Mouse (Mus musculus): ENCODE data around the gene Dse.

The Dse gene

DNA sequence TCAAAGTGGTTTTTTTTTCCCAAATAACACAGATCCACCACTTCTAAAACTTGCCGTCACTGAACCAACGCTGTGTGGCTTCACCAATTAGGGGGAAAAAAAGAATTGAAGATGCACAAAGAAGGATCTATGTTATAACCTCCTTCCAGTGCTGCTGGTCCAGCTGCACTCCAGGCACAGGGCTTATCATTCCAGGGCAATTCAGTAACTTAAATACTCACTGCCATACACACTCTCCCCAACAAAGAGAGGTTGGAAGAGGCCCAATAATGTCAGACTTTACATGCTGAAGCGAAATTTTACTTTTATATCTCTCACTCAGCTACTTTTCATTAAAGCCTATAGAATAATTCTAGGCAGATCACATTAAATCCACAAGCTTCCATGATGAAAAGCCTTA lies 8.9 kb downstream of the Dse start:
- DNase-seq (ENCODE audit: low read depth, low spot score): no peak

GRCm38 (mm10) chr10:34198061-34198460 lies 9.5 kb downstream of the Dse start:
- DNase-seq (ENCODE audit: low read depth, low spot score): no peak

DNA sequence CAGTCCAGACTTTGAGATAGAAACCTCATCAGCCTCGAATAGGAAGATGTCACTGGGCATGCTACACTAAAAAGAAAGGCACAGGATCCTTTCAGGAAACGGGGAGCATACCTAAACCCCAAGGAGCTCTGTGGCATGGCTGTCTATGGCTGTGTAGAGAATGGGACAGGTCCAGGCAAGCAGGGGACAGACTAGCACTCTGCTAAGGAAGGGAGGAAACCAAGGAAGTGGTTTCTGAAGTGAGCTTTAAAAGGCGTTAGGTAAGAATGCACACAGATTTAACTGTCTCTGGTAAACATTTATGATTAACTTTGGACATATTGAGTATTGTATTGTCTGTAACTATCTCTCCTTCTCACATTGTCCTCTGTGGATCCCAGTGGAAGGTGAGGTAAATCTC lies 10.2 kb downstream of the Dse start:
- DNase-seq (ENCODE audit: low read depth, low spot score): no peak

DNA sequence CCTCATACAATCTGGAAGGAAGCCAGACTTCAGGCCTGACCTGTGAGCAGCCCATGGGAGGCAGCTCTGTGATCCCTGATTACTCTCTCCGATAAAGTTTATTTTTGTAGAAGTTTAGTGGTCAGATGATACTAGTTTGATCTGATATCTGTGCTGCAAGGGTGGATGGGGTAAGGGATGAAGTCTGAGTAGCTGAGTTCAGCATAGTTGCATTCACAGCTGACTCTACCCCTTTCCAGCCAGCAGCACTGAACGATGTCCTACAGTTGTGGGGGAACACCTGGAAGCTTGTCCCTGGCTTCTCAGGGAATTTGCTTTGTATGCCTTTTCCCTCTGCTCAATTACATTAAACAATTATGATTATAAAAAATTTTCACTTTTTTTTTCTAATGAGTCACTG lies 12.6 kb downstream of the Dse start:
- no peak for DNase-seq (ENCODE audit: low read depth, low spot score)

GRCm38 (mm10) chr10:34194503-34194902 lies 13.0 kb downstream of the Dse start:
- no peak for DNase-seq (ENCODE audit: low read depth, low spot score)

DNA sequence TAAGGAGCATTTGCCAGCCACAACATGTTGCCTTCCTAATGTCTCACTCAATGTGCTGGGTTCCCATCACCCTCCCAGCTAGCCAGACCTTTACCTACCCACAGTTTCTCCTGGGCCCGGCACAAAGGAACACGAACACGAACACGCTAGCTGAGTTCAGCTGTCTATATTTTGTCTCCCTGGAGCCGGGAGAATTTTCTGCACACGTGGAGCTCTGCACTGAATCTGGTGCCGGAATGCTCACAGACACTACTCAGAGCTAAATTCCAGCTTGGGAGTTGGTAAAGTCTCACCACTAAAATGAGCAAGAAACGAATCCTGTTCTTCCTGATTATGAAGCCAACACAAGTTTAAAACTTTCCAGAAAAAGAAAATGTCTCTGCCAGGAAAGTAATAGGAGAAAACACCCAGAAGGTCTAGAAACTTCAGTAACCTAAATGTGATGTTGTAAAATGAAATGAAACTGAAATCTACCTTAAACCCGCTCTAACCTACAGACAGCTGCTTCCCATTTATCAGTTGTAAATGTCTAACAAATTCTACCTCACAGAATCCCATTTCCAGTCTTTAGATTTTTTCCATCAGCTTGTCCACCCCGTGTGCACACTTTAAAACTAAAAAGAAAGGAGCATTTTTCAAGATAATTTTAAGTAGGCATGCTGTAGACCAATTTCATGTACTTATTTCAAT lies 20.8 kb downstream of the Dse start:
- DNase-seq (ENCODE audit: low read depth, low spot score): no peak

GRCm38 (mm10) chr10:34185556-34185955 lies 22.0 kb downstream of the Dse start:
- DNase-seq (ENCODE audit: low read depth, low spot score): no peak

DNA sequence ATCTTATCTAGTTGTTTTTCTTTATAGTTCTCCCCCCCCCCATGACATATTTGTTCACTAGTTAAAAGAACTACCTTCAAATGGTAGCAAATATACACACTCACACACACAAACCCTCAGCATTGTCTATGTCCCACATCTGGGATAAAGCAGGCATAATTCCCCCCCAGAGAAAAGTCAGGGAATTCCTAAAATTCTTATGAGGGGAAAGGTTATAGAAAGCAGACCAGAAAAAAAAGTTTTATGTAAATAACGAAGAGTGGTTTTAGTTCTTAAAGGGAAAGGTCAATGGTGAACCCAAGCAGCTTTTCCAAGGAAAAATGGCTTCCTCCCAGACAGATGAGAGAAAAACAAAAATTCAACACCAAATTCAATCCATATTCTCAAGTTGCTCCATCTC lies 22.6 kb downstream of the Dse start:
- no peak for DNase-seq (ENCODE audit: low read depth, low spot score)

DNA sequence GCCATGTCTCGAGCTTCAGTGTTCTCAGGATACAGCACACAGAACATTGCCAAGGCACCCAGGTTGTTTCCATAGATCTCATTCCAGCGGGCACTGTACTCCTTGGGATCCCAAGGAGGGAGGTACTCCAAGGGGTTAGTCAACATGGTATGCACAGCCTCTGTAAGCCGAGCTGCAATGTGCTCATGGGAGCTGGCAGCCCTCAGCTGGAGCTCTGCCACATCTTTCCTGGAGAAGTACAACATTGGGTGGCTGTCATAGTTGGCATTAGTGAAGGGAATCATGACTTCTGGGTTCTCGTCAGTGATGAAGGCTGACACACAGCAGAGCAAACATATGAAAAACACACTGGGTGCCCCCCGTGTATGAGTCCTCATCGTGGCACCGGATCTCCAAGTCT lies 23.8 kb downstream of the Dse start:
- DNase-seq (ENCODE audit: low read depth, low spot score): no peak

- DNase-seq (ENCODE audit: low read depth, low spot score): no peak
These were observed 31.5 kb downstream of the Dse start for GRCm38 (mm10) chr10:34175870-34176606.

- no peak for DNase-seq (ENCODE audit: low read depth, low spot score)
These were observed 34.7 kb downstream of the Dse start for GRCm38 (mm10) chr10:34172663-34173282.

DNA sequence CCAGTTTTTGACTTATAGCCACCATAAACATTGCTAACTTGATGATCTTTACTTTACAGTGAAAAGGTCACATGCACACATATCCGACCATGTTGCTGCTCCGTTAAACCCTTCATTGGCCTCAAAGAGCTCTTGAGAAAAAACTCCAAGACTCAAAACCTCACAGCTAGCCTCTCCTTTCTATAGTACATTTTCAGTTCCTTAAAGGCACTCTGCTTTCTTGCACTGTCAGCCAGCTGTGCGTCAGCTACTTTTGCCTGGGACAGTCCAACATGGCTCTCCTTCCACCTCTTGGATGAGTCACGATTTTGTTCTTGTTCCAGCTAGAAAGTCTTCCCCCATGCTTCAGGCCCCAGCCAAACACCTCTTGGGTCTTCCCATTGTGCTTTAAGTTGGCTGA lies 35.9 kb downstream of the Dse start:
- DNase-seq (ENCODE audit: low read depth, low spot score): no peak

DNA sequence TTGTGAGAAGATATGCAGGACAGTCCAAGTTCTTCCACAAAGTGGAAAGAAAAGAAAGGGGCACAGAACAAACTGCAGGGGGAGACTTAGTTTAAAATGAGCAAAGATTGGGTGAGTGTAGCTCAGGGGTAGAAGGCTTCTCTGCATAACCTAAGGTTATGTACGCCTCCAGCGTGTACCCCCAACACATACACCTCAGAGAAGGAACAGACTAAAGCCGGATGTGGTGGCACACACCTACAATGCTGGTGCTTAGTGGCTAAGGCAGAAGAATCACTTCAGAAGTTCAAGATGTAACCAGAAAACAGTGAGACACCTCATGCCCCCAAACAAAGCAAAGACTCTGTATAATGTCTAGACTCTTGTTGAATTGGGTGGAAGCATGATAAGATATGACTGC lies 36.3 kb downstream of the Dse start:
- DNase-seq (ENCODE audit: low read depth, low spot score): no peak

GRCm38 (mm10) chr10:34166971-34167370 lies 40.5 kb downstream of the Dse start:
- DNase-seq (ENCODE audit: low read depth, low spot score): no peak

DNA sequence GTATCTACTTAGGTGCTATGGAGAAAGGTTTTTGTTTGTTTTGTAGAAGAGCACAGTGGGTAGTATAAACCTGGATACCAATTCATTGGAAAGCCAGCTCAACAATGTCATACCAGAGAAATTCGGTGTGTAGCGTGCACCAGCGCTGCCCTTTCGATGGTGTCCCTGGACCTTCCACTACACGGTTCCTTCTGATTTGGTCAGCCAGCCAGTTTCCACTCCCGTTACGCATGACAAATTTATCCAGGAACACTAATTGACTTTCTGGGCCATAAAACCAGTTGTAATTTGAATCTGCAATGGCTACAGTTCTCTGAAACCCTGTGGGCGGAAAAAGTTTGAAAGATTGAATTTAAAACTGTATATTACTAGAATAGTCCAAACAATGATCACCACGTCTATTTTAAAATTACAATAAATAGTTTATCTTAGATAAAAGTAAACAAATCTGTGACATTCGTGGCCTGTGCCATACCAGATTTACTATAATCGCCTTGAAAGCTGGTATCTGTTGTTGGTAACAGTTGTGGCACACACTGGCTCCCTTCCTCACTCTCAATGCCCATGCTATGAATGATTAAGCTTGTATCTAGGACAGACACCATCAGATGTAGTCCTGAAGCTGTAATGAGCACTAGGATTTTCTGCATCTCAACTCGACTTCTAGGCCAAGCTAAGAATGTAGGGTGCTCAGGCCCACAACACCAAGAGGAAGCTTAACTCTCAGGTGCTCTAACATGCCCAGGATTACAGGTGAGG lies 51.5 kb downstream of the Dse start:
- no peak for DNase-seq (ENCODE audit: low read depth, low spot score)

- DNase-seq (ENCODE audit: low read depth, low spot score): no peak
These were observed 55.7 kb downstream of the Dse start for GRCm38 (mm10) chr10:34151827-34152226.

GRCm38 (mm10) chr10:34150454-34150853 lies 57.1 kb downstream of the Dse start:
- DNase-seq (ENCODE audit: low read depth, low spot score): no peak

- DNase-seq (ENCODE audit: low read depth, low spot score): no peak
These were observed 57.7 kb downstream of the Dse start for GRCm38 (mm10) chr10:34149772-34150171.

GRCm38 (mm10) chr10:34141693-34142092 lies 65.8 kb downstream of the Dse start:
- DNase-seq (ENCODE audit: low read depth, low spot score): no peak

DNA sequence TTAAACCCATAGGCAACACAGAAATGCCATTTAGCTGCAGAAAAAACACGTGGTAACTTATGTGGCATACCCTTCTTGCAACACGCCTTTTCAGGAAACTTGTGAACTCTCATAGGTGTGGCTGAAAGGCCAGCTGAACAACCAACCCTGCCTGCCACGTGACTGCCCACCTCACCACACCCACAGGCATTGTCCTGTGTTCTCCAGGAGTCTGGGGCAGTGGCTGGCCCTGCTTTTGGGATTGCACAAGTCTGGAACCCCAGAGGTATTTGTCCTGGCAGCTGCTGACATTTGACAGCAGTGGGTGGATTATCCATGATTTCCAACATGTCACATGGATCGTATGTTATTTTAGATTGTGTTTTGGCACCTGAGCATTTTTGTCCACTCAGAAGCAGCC lies 67.7 kb downstream of the Dse start:
- DNase-seq (ENCODE audit: low read depth, low spot score): no peak

- DNase-seq (ENCODE audit: low read depth, low spot score): no peak
These were observed 69.5 kb downstream of the Dse start for GRCm38 (mm10) chr10:34138027-34138426.

DNA sequence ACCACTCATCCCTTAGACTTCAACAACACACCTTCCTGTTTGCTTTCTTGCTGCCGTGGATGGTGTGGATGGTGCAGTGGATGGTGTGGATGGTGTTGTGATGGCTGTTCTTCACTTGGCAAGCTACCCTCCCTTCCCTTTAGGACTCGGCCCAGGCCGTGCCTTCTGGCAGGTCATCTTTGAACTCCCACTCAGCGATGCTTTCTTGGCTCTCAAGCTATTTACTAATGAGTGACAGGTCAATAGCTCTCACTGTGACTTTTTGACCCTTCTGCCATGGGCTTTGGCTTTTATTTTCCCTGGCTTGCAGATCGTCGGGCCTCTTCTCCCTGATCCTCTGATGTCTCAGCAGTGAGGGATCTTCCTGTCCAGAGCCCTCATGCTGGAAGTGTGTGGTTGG lies 71.1 kb downstream of the Dse start:
- DNase-seq (ENCODE audit: low read depth, low spot score): no peak

Data from c-Kit-negative CD71-positive TER-119-positive erythroid progenitor cells, embryonic 14.5 days (primary cell).